Mouse (Mus musculus) thymus, adult 2 months (tissue): ENCODE data around the gene Gm6169. TPM values are rescaled to one million over a fixed set of nuclear protein-coding genes. Genes with fewer than 3 reads are reported as not detected.

ENCODE experiments used
- DNase-seq: peaks from one replicate; pipeline ENCODE4 v3.0.0; 2021
- H3K27ac ChIP-seq: fragments of 200-500 bp; 2 replicates; pipeline ENCODE4 v1.5.1; 2012; ENCODE audit warnings: low read length, control low read depth; ENCODE audit not compliant: control insufficient read depth, insufficient read depth
- H3K27me3 ChIP-seq: fragments of 200-500 bp; 2 replicates; pipeline ENCODE4 v1.6.1; 2012; ENCODE audit warnings: mild to moderate bottlenecking, low read length, moderate library complexity, mixed read lengths; ENCODE audit not compliant: control insufficient read depth, insufficient read depth
- H3K36me3 ChIP-seq: fragments of 200-500 bp; 2 replicates; pipeline ENCODE4 v1.6.1; 2012; ENCODE audit warnings: mild to moderate bottlenecking, low read length, moderate library complexity; ENCODE audit not compliant: control insufficient read depth, insufficient read depth
- H3K4me1 ChIP-seq: fragments of 200-500 bp; replicated peaks from 2 replicates; pipeline ENCODE4 v1.6.1; 2012; ENCODE audit warnings: low read length; ENCODE audit not compliant: control insufficient read depth, insufficient read depth
- H3K4me3 ChIP-seq: fragments of 200-500 bp; 2 replicates; pipeline ENCODE4 v1.5.1; 2012; ENCODE audit warnings: mild to moderate bottlenecking, low read length, control low read depth, moderate library complexity; ENCODE audit not compliant: control insufficient read depth, insufficient read depth
- CTCF ChIP-seq: fragments of 200-500 bp; IDR thresholded peaks from 2 replicates; pipeline ENCODE4 v1.5.1; 2012; ENCODE audit warnings: mild to moderate bottlenecking, control low read depth, low read length, moderate library complexity, borderline replicate concordance; ENCODE audit not compliant: control insufficient read depth, poor library complexity, insufficient read depth; ENCODE audit errors: extremely low read depth
- POLR2A ChIP-seq: fragments of 200-500 bp; IDR thresholded peaks from 2 replicates; pipeline ENCODE4 v1.6.1; 2012; ENCODE audit warnings: mild to moderate bottlenecking, low read length, control low read depth, moderate library complexity; ENCODE audit not compliant: control insufficient read depth, poor library complexity, insufficient read depth; ENCODE audit errors: extremely low read depth
- WGBS: fragments of 180-500 bp; shearing (Covaris S2); methylation state at CpG from one replicate; pipeline ENCODE4 v1.1.7; 2018; 5-methylcytosine and 5-hydroxymethylcytosine counted together
- polyA plus RNA-seq: library from polyadenylated mRNA; depleted of rRNA; stranded (reverse); fragments of >200 nt; gene quantifications from 2 replicates; pipeline ENCODE4 v1.2.3, GENCODE M21; 2012; rRNA removed

Gene Gm6169
- polyA plus RNA-seq, 1 experiment: 0.90 TPM

GRCm38 (mm10) chr13:97051158-97051557 lies 47.9 kb downstream of the Gm6169 start:
- no peak overlapping the region for H3K27ac ChIP-seq
- no peak for DNase-seq
- no peaks in the 10 kb centered on the region for H3K27me3 ChIP-seq
- TF ChIP-seq CTCF (no peak), POLR2A (no peak)
- H3K4me3 ChIP-seq: no peak overlapping the region
- no peaks in the 10 kb centered on the region for H3K4me1 ChIP-seq
- 86% methylated on average over 6 of the region's 6 CpGs for WGBS
- no peaks in the 10 kb centered on the region for H3K36me3 ChIP-seq

Other genes with a start within 250 kb of the Gm6169 start
- 0.55 and 0.74 TPM in 2 replicates for gene Gcnt4, start 174.5 kb downstream of the Gm6169 start, polyA plus RNA-seq
- gene 1700029F12Rik, start 64.9 kb downstream of the Gm6169 start, polyA plus RNA-seq: 1.1 and 4.1 TPM in 2 replicates
- 0.03 TPM in 1 of 2 replicates, not detected in the other for gene Fam169a, start 32.0 kb downstream of the Gm6169 start, polyA plus RNA-seq
- 28.3 and 31.1 TPM in 2 replicates for gene Gfm2, start 38.7 kb upstream of the Gm6169 start, polyA plus RNA-seq
- 28.3 and 37.3 TPM in 2 replicates for gene Nsa2, start 38.7 kb upstream of the Gm6169 start, polyA plus RNA-seq
- gene Hexb, start 99.1 kb upstream of the Gm6169 start, polyA plus RNA-seq: 138 and 180 TPM in 2 replicates
- 7.6 and 10.0 TPM in 2 replicates for gene Enc1, start 141.9 kb upstream of the Gm6169 start, polyA plus RNA-seq